Mouse (Mus musculus): ENCODE data around the gene Ptprg.
"Not testable (repeated sequence)": the region's sequence is repeated elsewhere in the genome, so short reads cannot be mapped to it uniquely, and the experiment has no call there.

Gene Ptprg

DNA sequence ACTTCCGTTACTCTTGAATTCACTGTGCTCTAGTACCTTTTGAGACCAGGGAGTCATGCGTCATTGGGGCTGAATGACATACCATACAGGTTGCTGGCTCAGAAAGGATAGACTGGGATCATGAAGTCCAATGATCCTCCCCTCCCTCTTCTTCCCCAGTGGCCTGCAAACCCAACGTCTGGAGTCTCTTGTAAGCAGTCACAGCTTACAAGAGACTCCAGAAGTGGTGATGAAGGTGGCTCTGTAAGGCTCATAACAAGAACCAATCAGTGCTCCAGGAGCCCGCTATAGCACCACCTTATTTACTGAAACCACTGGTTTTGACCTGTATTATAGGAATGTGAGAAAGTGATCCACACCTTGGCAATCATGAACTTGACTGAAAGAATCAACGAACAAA is 408.8 kb downstream of the Ptprg start:
- no peaks in the 10 kb centered on the region for H3K27me3 ChIP-seq (ENCODE audit: insufficient read depth, low read length)
- TF ChIP-seq NANOG (IDR thresholded peaks at IDR 0.05; ENCODE audit: borderline replicate concordance, low read length) (no peak), POU5F1 (IDR thresholded peaks at IDR 0.05; ENCODE audit: borderline replicate concordance, low read length) (no peak), CTCF (conservative IDR thresholded peaks at IDR 0.05; ENCODE audit: low read length) (no peak)
- H3K4me1 ChIP-seq (replicated peaks; ENCODE audit: low read depth, low read length): peaks cover 61% of the 10 kb centered on the region
- H3K36me3 ChIP-seq (ENCODE audit: insufficient read depth, low read length): no peaks in the 10 kb centered on the region
- peak overlapping the region; percentile 46; the same call in 1 of the 2 replicates for H3K4me3 ChIP-seq (replicated peaks; ENCODE audit: low read length)
- H3K9me3 ChIP-seq (ENCODE audit: low read length): peaks cover 8% of the 10 kb centered on the region; the same call in 1 of the 2 replicates

GRCm38 (mm10) chr14:11962561-11962960 is 409.2 kb downstream of the Ptprg start:
- H3K36me3 ChIP-seq (ENCODE audit: insufficient read depth, low read length): no peaks in the 10 kb centered on the region
- H3K4me1 ChIP-seq (replicated peaks; ENCODE audit: low read depth, low read length): peaks cover 66% of the 10 kb centered on the region
- H3K9me3 ChIP-seq (ENCODE audit: low read length): peaks cover 8% of the 10 kb centered on the region; the same call in 1 of the 2 replicates
- TF ChIP-seq POU5F1 (IDR thresholded peaks at IDR 0.05; ENCODE audit: borderline replicate concordance, low read length) (no peak), CTCF (conservative IDR thresholded peaks at IDR 0.05; ENCODE audit: low read length) (no peak), NANOG (IDR thresholded peaks at IDR 0.05; ENCODE audit: borderline replicate concordance, low read length) (no peak)
- H3K4me3 ChIP-seq (replicated peaks; ENCODE audit: low read length): peak overlapping the region; percentile 46; the same call in 1 of the 2 replicates
- H3K27me3 ChIP-seq (ENCODE audit: insufficient read depth, low read length): no peaks in the 10 kb centered on the region

DNA sequence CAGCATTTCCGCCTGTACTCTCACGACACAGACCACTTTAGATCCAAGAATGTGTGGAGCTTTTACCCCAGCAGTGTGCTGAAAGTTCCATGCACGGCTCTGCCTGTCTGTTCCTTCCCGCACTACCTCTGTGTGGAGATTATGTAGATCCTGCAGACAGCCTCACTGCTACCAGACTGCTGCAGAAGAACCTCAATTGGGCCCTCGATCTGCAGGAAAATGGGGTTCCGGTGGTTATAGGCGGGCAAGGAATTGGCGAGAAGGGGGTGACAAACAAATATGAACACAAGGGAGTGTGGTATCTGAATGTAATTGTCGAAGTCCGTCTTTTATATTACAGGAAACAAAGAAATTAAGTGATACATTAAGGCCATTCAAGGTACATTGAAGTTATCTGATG is 410.5 kb downstream of the Ptprg start:
- no peaks in the 10 kb centered on the region for H3K27me3 ChIP-seq (ENCODE audit: insufficient read depth, low read length)
- H3K4me3 ChIP-seq (replicated peaks; ENCODE audit: low read length): no peak overlapping the region
- H3K4me1 ChIP-seq (replicated peaks; ENCODE audit: low read depth, low read length): peaks cover 73% of the 10 kb centered on the region
- H3K9me3 ChIP-seq (ENCODE audit: low read length): peaks cover 8% of the 10 kb centered on the region; the same call in 1 of the 2 replicates
- no peak for TF ChIP-seq CTCF (conservative IDR thresholded peaks at IDR 0.05; ENCODE audit: low read length)
- no peak for TF ChIP-seq NANOG (IDR thresholded peaks at IDR 0.05; ENCODE audit: borderline replicate concordance, low read length)
- H3K36me3 ChIP-seq (ENCODE audit: insufficient read depth, low read length): no peaks in the 10 kb centered on the region

DNA sequence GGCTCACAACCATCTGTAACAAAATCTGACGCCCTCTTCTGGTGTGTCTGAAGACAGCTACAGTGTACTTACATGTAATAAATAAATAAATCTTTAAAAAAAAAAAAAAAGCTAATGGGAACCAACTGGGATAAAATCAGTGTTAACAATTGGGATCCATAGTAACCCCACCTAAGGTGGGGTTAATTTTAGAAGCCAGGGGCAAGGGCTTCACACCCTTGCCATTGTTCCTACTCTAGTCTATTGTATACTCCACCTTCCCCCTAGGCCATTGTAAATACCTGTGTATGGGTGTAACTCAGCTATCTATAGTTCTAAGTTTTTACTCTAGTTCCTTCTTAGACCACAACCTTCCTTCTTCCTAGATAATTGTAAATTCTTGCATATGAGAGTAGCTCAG is 411.0 kb downstream of the Ptprg start:
- not testable (repeated sequence) for H3K4me3 ChIP-seq (replicated peaks; ENCODE audit: low read length); H3K9me3 ChIP-seq (ENCODE audit: low read length); H3K36me3 ChIP-seq (ENCODE audit: insufficient read depth, low read length); H3K27me3 ChIP-seq (ENCODE audit: insufficient read depth, low read length)
- H3K4me1 ChIP-seq (replicated peaks; ENCODE audit: low read depth, low read length): peaks cover 77% of the 10 kb centered on the region
- peak; percentile 74; the same call in 1 of the 2 replicates for TF ChIP-seq NANOG (IDR thresholded peaks at IDR 0.05; ENCODE audit: borderline replicate concordance, low read length)

GRCm38 (mm10) chr14:11965878-11966277 is 412.5 kb downstream of the Ptprg start:
- TF ChIP-seq CTCF (conservative IDR thresholded peaks at IDR 0.05; ENCODE audit: low read length) (no peak), POU5F1 (IDR thresholded peaks at IDR 0.05; ENCODE audit: borderline replicate concordance, low read length) (no peak), NANOG (IDR thresholded peaks at IDR 0.05; ENCODE audit: borderline replicate concordance, low read length) (no peak)

GRCm38 (mm10) chr14:11981764-11982163 is 428.4 kb downstream of the Ptprg start:
- Histone ChIP-seq H3K4me1 (replicated peaks; ENCODE audit: low read depth, low read length) (peaks cover 12% of the 10 kb centered on the region), H3K9me3 (ENCODE audit: low read length) (no peaks in the 10 kb centered on the region), H3K36me3 (ENCODE audit: insufficient read depth, low read length) (no peaks in the 10 kb centered on the region; the same call in 1 of the 2 replicates), H3K27me3 (ENCODE audit: insufficient read depth, low read length) (no peaks in the 10 kb centered on the region), H3K4me3 (replicated peaks; ENCODE audit: low read length) (no peak overlapping the region)
- no peak for TF ChIP-seq POU5F1 (IDR thresholded peaks at IDR 0.05; ENCODE audit: borderline replicate concordance, low read length)
- no peak for TF ChIP-seq NANOG (IDR thresholded peaks at IDR 0.05; ENCODE audit: borderline replicate concordance, low read length)
- no peak for TF ChIP-seq CTCF (conservative IDR thresholded peaks at IDR 0.05; ENCODE audit: low read length)

More at GRCm38 (mm10) chr14:11965878-11966277, 412.5 kb downstream of the Ptprg start:
- Histone ChIP-seq H3K4me3 (replicated peaks; ENCODE audit: low read length) (no peak overlapping the region), H3K4me1 (replicated peaks; ENCODE audit: low read depth, low read length) (peaks cover 73% of the 10 kb centered on the region), H3K27me3 (ENCODE audit: insufficient read depth, low read length) (no peaks in the 10 kb centered on the region), H3K9me3 (ENCODE audit: low read length) (peaks cover 8% of the 10 kb centered on the region; the same call in 1 of the 2 replicates), H3K36me3 (ENCODE audit: insufficient read depth, low read length) (0 out of 2 replicates have a peak, but pooled peaks cover 4% of the 10 kb centered on the region)

- Histone ChIP-seq H3K36me3 (ENCODE audit: insufficient read depth, low read length) (no peaks in the 10 kb centered on the region; the same call in 1 of the 2 replicates), H3K4me1 (replicated peaks; ENCODE audit: low read depth, low read length) (peaks cover under 1% of the 10 kb centered on the region), H3K9me3 (ENCODE audit: low read length) (no peaks in the 10 kb centered on the region), H3K4me3 (replicated peaks; ENCODE audit: low read length) (no peak overlapping the region), H3K27me3 (ENCODE audit: insufficient read depth, low read length) (no peaks in the 10 kb centered on the region)
- TF ChIP-seq NANOG (IDR thresholded peaks at IDR 0.05; ENCODE audit: borderline replicate concordance, low read length) (no peak), POU5F1 (IDR thresholded peaks at IDR 0.05; ENCODE audit: borderline replicate concordance, low read length) (no peak), CTCF (conservative IDR thresholded peaks at IDR 0.05; ENCODE audit: low read length) (no peak)
These were observed 429.7 kb downstream of the Ptprg start for GRCm38 (mm10) chr14:11983031-11983430.

DNA sequence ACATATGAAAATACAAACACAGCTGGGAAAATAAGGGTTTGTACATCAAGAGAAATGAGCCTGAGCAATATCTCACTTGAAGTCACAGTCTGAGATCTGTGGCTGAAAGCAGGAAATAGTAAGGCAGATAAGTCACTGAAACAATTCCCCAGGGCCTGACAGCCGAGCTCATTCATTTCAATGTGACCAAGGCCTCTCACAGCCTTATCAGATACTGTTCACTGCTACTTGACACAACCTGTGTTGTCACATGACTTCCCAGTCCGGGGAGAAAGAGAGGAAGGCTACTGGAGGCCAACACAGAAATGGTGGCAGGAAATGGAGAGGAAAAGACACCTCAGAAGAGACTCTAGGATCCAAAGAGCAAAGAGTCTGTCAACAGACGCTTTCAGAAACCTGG is 430.8 kb downstream of the Ptprg start:
- no peak overlapping the region for H3K4me3 ChIP-seq (replicated peaks; ENCODE audit: low read length)
- no peaks in the 10 kb centered on the region for H3K27me3 ChIP-seq (ENCODE audit: insufficient read depth, low read length)
- TF ChIP-seq POU5F1 (IDR thresholded peaks at IDR 0.05; ENCODE audit: borderline replicate concordance, low read length) (no peak), CTCF (conservative IDR thresholded peaks at IDR 0.05; ENCODE audit: low read length) (no peak), NANOG (IDR thresholded peaks at IDR 0.05; ENCODE audit: borderline replicate concordance, low read length) (no peak)
- no peaks in the 10 kb centered on the region for H3K9me3 ChIP-seq (ENCODE audit: low read length)
- no peaks in the 10 kb centered on the region; the same call in 1 of the 2 replicates for H3K36me3 ChIP-seq (ENCODE audit: insufficient read depth, low read length)
- H3K4me1 ChIP-seq (replicated peaks; ENCODE audit: low read depth, low read length): no peaks in the 10 kb centered on the region

DNA sequence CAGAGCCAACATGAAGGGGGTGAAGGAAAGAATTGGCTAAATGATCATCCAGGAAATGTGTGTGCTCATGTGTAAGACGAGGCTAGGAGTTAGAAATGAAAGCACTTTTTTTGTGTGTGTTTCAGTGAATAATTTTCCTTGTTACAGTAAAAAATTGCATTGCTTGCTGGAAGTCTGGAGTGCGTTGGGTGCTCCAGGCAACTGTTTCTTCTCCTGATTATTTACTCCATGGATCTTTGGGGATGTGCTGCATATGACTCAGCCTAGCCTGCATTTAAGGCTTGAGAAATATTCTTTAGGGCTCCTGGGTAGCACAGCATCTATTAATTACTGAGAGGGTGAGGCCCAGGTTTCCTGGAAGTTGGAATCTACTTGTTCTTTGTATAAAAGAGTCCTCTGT is 435.6 kb downstream of the Ptprg start:
- no peak overlapping the region for H3K4me3 ChIP-seq (replicated peaks; ENCODE audit: low read length)
- H3K9me3 ChIP-seq (ENCODE audit: low read length): no peaks in the 10 kb centered on the region
- TF ChIP-seq NANOG (IDR thresholded peaks at IDR 0.05; ENCODE audit: borderline replicate concordance, low read length) (no peak), POU5F1 (IDR thresholded peaks at IDR 0.05; ENCODE audit: borderline replicate concordance, low read length) (no peak), CTCF (conservative IDR thresholded peaks at IDR 0.05; ENCODE audit: low read length) (no peak)
- 0 out of 2 replicates have a peak, but pooled peaks cover 5% of the 10 kb centered on the region for H3K36me3 ChIP-seq (ENCODE audit: insufficient read depth, low read length)
- H3K4me1 ChIP-seq (replicated peaks; ENCODE audit: low read depth, low read length): no peaks in the 10 kb centered on the region
- H3K27me3 ChIP-seq (ENCODE audit: insufficient read depth, low read length): no peaks in the 10 kb centered on the region

Measured in E14TG2a.4 (cell line).